Comparison of ENCODE assay signal across 11 mouse cellular contexts in genomic region chr9:121107101-121107500, GRCm38 (mm10).
DNase-seq lines count a peak whose midpoint lies in the region; ATAC-seq and TF ChIP-seq lines count a peak whose summit lies in the region.
"Had no signal": no experiment of that assay in that cellular context is flagged by ENCODE, and none has a peak within 500 bp of the region (broad histone marks: within the 10 kb centered on the region; RNA-seq: fewer than 3 reads in every experiment).

No protein-coding gene starts in this region.

- no peak for TF ChIP-seq POLR2A in kidney, adult 2 months (IDR thresholded peaks at IDR 0.05; ENCODE audit: low read depth, low read length)
- TF ChIP-seq POLR2A in lung, adult 2 months (IDR thresholded peaks at IDR 0.05; ENCODE audit: borderline replicate concordance, extremely low read depth, low read depth, low read length), result no peak
- no peak for TF ChIP-seq POLR2A in thymus, adult 2 months (IDR thresholded peaks at IDR 0.05; ENCODE audit: control insufficient read depth, extremely low read depth, insufficient read depth, low read length, poor library complexity)

- no peaks in the 10 kb centered on the region for H3K27me3 ChIP-seq in kidney, adult 2 months (replicated peaks; ENCODE audit: control insufficient read depth, insufficient read depth, low read length)
- H3K27me3 ChIP-seq in kidney, embryonic 16.5 days (ENCODE audit: insufficient read depth, low read length), result no peaks in the 10 kb centered on the region
- H3K27me3 ChIP-seq in forebrain, postnatal 0 days (ENCODE audit: insufficient read depth, low read length), result no peaks in the 10 kb centered on the region
- H3K27me3 ChIP-seq in midbrain, embryonic 15.5 days (replicated peaks), result no peaks in the 10 kb centered on the region
- no peaks in the 10 kb centered on the region for H3K27me3 ChIP-seq in thymus, adult 2 months (ENCODE audit: control insufficient read depth, insufficient read depth, low read length)

- DNase-seq in adrenal gland, postnatal 10 days, result peak; percentile 11
- DNase-seq in adrenal gland, postnatal 25 days, result no peak
- DNase-seq in kidney, adult 2 months, result peak; percentile 59
- DNase-seq in forebrain, postnatal 0 days, result peak; percentile 42
- DNase-seq in lung, adult 2 months, result no peak
- DNase-seq in thymus, adult 2 months, result no peak

- H3K4me1 ChIP-seq in kidney, adult 2 months (ENCODE audit: control insufficient read depth, insufficient read depth, low read length), result no peaks in the 10 kb centered on the region
- H3K4me1 ChIP-seq in kidney, embryonic 16.5 days (ENCODE audit: insufficient read depth, low read length), result no peaks in the 10 kb centered on the region
- H3K4me1 ChIP-seq in forebrain, postnatal 0 days (ENCODE audit: insufficient read depth), result peaks cover 9% of the 10 kb centered on the region
- peaks cover 22% of the 10 kb centered on the region; the same call in 1 of the 2 replicates for H3K4me1 ChIP-seq in midbrain, embryonic 15.5 days
- no peaks in the 10 kb centered on the region for H3K4me1 ChIP-seq in lung, adult 2 months (ENCODE audit: control insufficient read depth, insufficient read depth, low read length)
- no peaks in the 10 kb centered on the region for H3K4me1 ChIP-seq in thymus, adult 2 months (replicated peaks; ENCODE audit: control insufficient read depth, insufficient read depth, low read length)

- no peaks in the 10 kb centered on the region for H3K36me3 ChIP-seq in kidney, adult 2 months (ENCODE audit: control insufficient read depth, insufficient read depth, low read length)
- no peaks in the 10 kb centered on the region for H3K36me3 ChIP-seq in kidney, embryonic 16.5 days (ENCODE audit: insufficient read depth, low read length)
- no peaks in the 10 kb centered on the region for H3K36me3 ChIP-seq in forebrain, postnatal 0 days (ENCODE audit: insufficient read depth)
- H3K36me3 ChIP-seq in midbrain, embryonic 15.5 days (replicated peaks), result no peaks in the 10 kb centered on the region
- H3K36me3 ChIP-seq in thymus, adult 2 months (ENCODE audit: control insufficient read depth, insufficient read depth, low read length), result no peaks in the 10 kb centered on the region
- H3K36me3 ChIP-seq: heart, embryonic 10.5 days had no signal

- no peak overlapping the region for H3K9ac ChIP-seq in kidney, embryonic 16.5 days (replicated peaks; ENCODE audit: low read length)
- H3K9ac ChIP-seq in forebrain, postnatal 0 days, result no peak overlapping the region
- H3K9ac ChIP-seq in midbrain, embryonic 15.5 days, result no peak overlapping the region
- H3K9ac ChIP-seq: liver, embryonic 14.5 days had no signal

- ATAC-seq in kidney, embryonic 16.5 days (ENCODE audit: low FRiP score, low TSS enrichment), result no peak
- peak; percentile 4; the same call in 1 of the 2 replicates for ATAC-seq in forebrain, postnatal 0 days
- ATAC-seq in midbrain, embryonic 15.5 days (replicated peaks), result no peak; the same call in 1 of the 2 replicates

- no peak overlapping the region for H3K4me3 ChIP-seq in kidney, adult 2 months (ENCODE audit: insufficient read depth, low read depth, low read length)
- H3K4me3 ChIP-seq in kidney, embryonic 16.5 days (ENCODE audit: low read length), result no peak overlapping the region
- H3K4me3 ChIP-seq in forebrain, postnatal 0 days (ENCODE audit: low read depth, low read length), result no peak overlapping the region
- no peak overlapping the region for H3K4me3 ChIP-seq in midbrain, embryonic 15.5 days
- no peak overlapping the region for H3K4me3 ChIP-seq in lung, adult 2 months (replicated peaks; ENCODE audit: extremely low read depth, low read depth, low read length)
- no peak overlapping the region for H3K4me3 ChIP-seq in thymus, adult 2 months (ENCODE audit: control insufficient read depth, insufficient read depth, low read length)
- H3K4me3 ChIP-seq: heart, embryonic 10.5 days; left cerebral cortex, adult 2 months had no signal

- H3K9me3 ChIP-seq in kidney, embryonic 16.5 days (ENCODE audit: low read length), result no peaks in the 10 kb centered on the region
- H3K9me3 ChIP-seq in forebrain, postnatal 0 days (ENCODE audit: low read length), result no peaks in the 10 kb centered on the region
- H3K9me3 ChIP-seq in midbrain, embryonic 15.5 days, result no peaks in the 10 kb centered on the region
- H3K9me3 ChIP-seq: heart, embryonic 10.5 days had no signal

- WGBS in kidney, adult 2 months, result 44% methylated on average over 11 of the region's 11 CpGs
- WGBS in kidney, embryonic 16.5 days, result 43% methylated on average over 11 of the region's 11 CpGs
- 15% methylated on average over 11 of the region's 11 CpGs for WGBS in forebrain, postnatal 0 days
- 21% methylated on average over 11 of the region's 11 CpGs for WGBS in midbrain, embryonic 15.5 days
- WGBS in lung, adult 2 months, result 43% methylated on average over 11 of the region's 11 CpGs
- 65% methylated on average over 11 of the region's 11 CpGs for WGBS in thymus, adult 2 months

- TF ChIP-seq CTCF in kidney, adult 2 months (conservative IDR thresholded peaks at IDR 0.05; ENCODE audit: insufficient read depth, insufficient read length, low read depth, low read length), result no peak
- TF ChIP-seq CTCF in forebrain, postnatal 0 days (IDR thresholded peaks at IDR 0.05; ENCODE audit: low read depth), result no peak
- TF ChIP-seq CTCF in lung, adult 2 months (IDR thresholded peaks at IDR 0.05; ENCODE audit: insufficient read depth, low read length), result no peak
- TF ChIP-seq CTCF in thymus, adult 2 months (IDR thresholded peaks at IDR 0.05; ENCODE audit: borderline replicate concordance, control insufficient read depth, extremely low read depth, insufficient read depth, low read length, poor library complexity), result no peak

- H3K27ac ChIP-seq in kidney, adult 2 months (ENCODE audit: insufficient read depth, low read depth, low read length), result no peak overlapping the region
- no peak overlapping the region for H3K27ac ChIP-seq in kidney, embryonic 16.5 days (ENCODE audit: low read length)
- H3K27ac ChIP-seq in forebrain, postnatal 0 days (ENCODE audit: low read depth, low read length), result peak overlapping the region; percentile 40; the same call in 1 of the 2 replicates
- peak overlapping the region; percentile 8; the same call in 1 of the 2 replicates for H3K27ac ChIP-seq in midbrain, embryonic 15.5 days
- no peak overlapping the region for H3K27ac ChIP-seq in thymus, adult 2 months (ENCODE audit: control insufficient read depth, insufficient read depth, low read length)
- H3K27ac ChIP-seq: heart, embryonic 10.5 days; left cerebral cortex, adult 2 months; liver, embryonic 14.5 days had no signal

- H3K4me2 ChIP-seq in kidney, embryonic 16.5 days (replicated peaks; ENCODE audit: low read depth, low read length), result no peak overlapping the region
- 0 out of 2 replicates have a peak overlapping the region, but pooled peaks have one; percentile 5 for H3K4me2 ChIP-seq in forebrain, postnatal 0 days (ENCODE audit: low read depth)
- H3K4me2 ChIP-seq in midbrain, embryonic 15.5 days, result no peak overlapping the region

Comparison
In these comparisons a context has a peak if more than half of its experiments do, and no peak if none do; other contexts are left out.
1. DNase-seq: peak in adrenal gland, postnatal 10 days (single experiment), kidney, adult 2 months (single experiment) and forebrain, postnatal 0 days (single experiment); none in adrenal gland, postnatal 25 days (single experiment), lung, adult 2 months (single experiment) and thymus, adult 2 months (single experiment).
2. H3K27ac ChIP-seq: peak in forebrain, postnatal 0 days (single experiment) and midbrain, embryonic 15.5 days (single experiment); none in kidney, adult 2 months (single experiment), kidney, embryonic 16.5 days (single experiment) and thymus, adult 2 months (single experiment).